Mouse (Mus musculus) C2C12 (cell line): ENCODE measurements around the gene Mylk4. TPM values are rescaled to one million over a fixed set of nuclear protein-coding genes. Genes with fewer than 3 reads are reported as not detected.
A peak's percentile ranks its signal among the peaks of the same experiment; 100 is the strongest.

Experiments used
- H3K27me3 ChIP-seq: one replicate; pipeline ENCODE4 v1.6.1; 2011; ENCODE audit not compliant: control insufficient read depth, insufficient read depth, insufficient read length
- H3K36me3 ChIP-seq: one replicate; pipeline ENCODE4 v1.6.1; 2011; ENCODE audit not compliant: control insufficient read depth, insufficient read depth
- H3K4me3 ChIP-seq: one replicate; pipeline ENCODE4 v1.5.1; 2011; ENCODE audit warnings: mild to moderate bottlenecking, control low read depth; ENCODE audit not compliant: poor library complexity, insufficient read depth, severe bottlenecking
- H3K79me2 ChIP-seq: one replicate; pipeline ENCODE4 v1.6.1; 2011; ENCODE audit not compliant: control insufficient read depth, insufficient read depth
- H3K79me3 ChIP-seq: one replicate; pipeline ENCODE4 v1.6.1; 2011; ENCODE audit warnings: low read depth, control low read depth
- H3ac ChIP-seq: one replicate; pipeline ENCODE3; 2011; ENCODE audit warnings: low read depth; ENCODE audit not compliant: control insufficient read depth, insufficient read length
- CEBPB ChIP-seq: IDR thresholded peaks from one replicate; pipeline ENCODE4 v1.6.1; 2011; ENCODE audit warnings: low read depth, mild to moderate bottlenecking, control low read depth, moderate library complexity
- CTCF ChIP-seq: IDR thresholded peaks from one replicate; pipeline ENCODE4 v1.5.1; 2011; ENCODE audit not compliant: control insufficient read depth, insufficient read depth, insufficient read length
- FOSL1 ChIP-seq: IDR thresholded peaks from one replicate; pipeline ENCODE4 v1.8.0; 2011; ENCODE audit warnings: mild to moderate bottlenecking, low read length; ENCODE audit not compliant: poor library complexity, insufficient read depth, severe bottlenecking
- MAX ChIP-seq: IDR thresholded peaks from one replicate; pipeline ENCODE4 v1.6.1; 2011; ENCODE audit warnings: mild to moderate bottlenecking, control low read depth
- MYOD1 ChIP-seq: IDR thresholded peaks from one replicate; pipeline ENCODE4 v1.6.1; 2011; ENCODE audit warnings: low read depth; ENCODE audit not compliant: control insufficient read depth, insufficient read length
- MYOG ChIP-seq: IDR thresholded peaks from one replicate; pipeline ENCODE4 v1.6.1; 2011; ENCODE audit not compliant: control insufficient read depth, insufficient read length; ENCODE audit errors: extremely low read depth
- USF1 ChIP-seq: IDR thresholded peaks from one replicate; pipeline ENCODE4 v1.6.1; 2011; ENCODE audit warnings: low read depth, mild to moderate bottlenecking, control low read depth, moderate library complexity
- polyA plus RNA-seq: library from polyadenylated mRNA; unstranded; fragments of >200 nt; fragmentation: generic; extraction: Trizol; gene quantifications from one replicate; pipeline ENCODE4 v1.2.1, GENCODE M21; 2012; ENCODE audit warnings: missing spikeins

Gene Mylk4
- polyA plus RNA-seq, 1 experiment, result 15.0 TPM

DNA sequence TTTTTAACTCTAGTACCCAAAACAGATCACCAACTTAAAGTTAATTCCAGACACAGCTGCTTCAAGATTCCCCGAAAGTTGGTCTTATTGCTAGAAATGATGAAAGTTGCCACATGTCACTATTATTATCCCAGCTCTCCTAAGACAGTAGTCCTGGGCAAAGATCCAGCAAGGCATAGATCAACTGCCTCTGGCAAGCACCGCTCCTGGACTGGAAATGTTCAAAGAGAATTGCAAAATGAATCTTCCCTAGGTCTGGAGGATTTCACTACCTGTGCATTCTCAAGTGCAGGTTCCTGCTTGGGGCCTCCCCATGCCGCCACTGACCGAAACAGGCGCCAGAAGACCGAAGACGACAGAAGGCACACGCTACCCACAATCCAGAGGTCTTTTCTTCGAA lies 7.9 kb downstream of the Mylk4 start:
- H3K36me3 ChIP-seq, result no peaks in the 10 kb centered on the region
- H3K79me2 ChIP-seq, result no peaks in the 10 kb centered on the region
- H3K27me3 ChIP-seq, result no peaks in the 10 kb centered on the region
- H3ac ChIP-seq, result no peak overlapping the region
- TF ChIP-seq FOSL1 (no peak), MYOD1 (no peak), MAX (no peak), CEBPB (no peak), CTCF (no peak), USF1 (no peak), MYOG (no peak)
- no peak overlapping the region for H3K4me3 ChIP-seq
- no peaks in the 10 kb centered on the region for H3K79me3 ChIP-seq

DNA sequence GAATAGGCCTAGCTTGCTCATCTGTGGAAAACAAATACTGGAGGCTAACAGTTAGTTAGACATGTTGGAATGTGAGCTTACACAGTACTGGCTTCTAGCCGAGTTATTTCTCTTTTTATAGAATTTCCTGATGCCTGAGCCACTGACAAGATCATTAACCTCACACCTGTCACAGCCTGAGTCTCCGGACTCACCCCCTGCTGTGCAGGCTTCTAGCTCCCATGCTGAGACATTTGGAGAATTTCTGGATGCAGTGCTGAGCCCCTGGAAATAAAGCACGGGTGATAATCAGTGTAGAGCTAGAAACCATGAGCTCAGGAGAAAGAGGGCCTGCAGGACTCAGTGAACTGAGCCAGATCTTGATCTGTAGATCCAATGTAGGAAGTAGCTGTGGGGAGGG lies 13.8 kb downstream of the Mylk4 start:
- Histone ChIP-seq H3ac (no peak overlapping the region), H3K36me3 (no peaks in the 10 kb centered on the region), H3K79me2 (no peaks in the 10 kb centered on the region), H3K27me3 (no peaks in the 10 kb centered on the region), H3K79me3 (no peaks in the 10 kb centered on the region), H3K4me3 (no peak overlapping the region)
- TF ChIP-seq MAX (no peak), USF1 (no peak), FOSL1 (no peak), CEBPB (no peak), MYOG (no peak), CTCF (no peak), MYOD1 (peak; percentile 90)

DNA sequence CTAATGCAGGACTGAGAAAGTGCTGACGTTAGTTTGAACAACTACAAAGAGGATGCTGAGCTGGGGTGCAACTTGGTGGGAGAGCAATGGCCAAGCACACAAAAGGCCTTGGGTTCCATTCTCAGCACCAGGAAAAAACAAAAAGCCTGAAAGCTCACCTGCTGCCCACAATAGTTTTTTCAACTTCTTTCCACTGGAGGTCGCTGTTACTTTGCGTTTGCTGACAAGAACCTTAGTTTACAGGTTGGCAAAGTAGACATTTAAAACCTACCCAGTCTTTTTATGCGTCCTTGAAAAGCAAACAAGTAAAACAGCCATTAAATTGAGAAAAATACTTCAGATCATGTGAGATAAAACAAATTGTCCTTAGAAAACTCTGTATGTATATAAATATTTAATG lies 15.7 kb downstream of the Mylk4 start:
- no peaks in the 10 kb centered on the region for H3K79me2 ChIP-seq
- no peaks in the 10 kb centered on the region for H3K79me3 ChIP-seq
- H3K27me3 ChIP-seq, result no peaks in the 10 kb centered on the region
- TF ChIP-seq MYOG (no peak), MYOD1 (no peak), CTCF (no peak)
- no peak overlapping the region for H3ac ChIP-seq
- H3K36me3 ChIP-seq, result no peaks in the 10 kb centered on the region
- H3K4me3 ChIP-seq, result no peak overlapping the region

DNA sequence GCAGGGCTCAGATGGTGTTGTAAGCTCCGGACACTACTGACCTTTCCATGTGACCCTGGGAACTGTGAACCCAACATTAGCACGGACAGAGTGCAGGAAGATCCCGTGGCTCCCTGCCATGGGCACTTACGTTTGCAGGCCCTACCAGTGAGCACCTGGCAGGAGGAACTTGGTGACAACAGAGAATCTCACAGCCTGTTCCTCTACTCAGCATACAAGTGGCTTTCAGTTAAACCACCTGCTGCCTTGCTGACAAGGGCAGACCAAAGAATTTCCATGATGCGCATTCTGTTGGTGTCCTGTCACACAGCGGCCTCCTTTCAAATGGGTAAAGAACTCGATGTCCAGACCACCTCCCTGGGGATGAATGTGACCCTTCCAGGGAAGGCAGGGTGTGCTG lies 19.3 kb downstream of the Mylk4 start:
- TF ChIP-seq MAX, result no peak
- TF ChIP-seq CTCF, result no peak
- TF ChIP-seq USF1, result no peak
- no peak for TF ChIP-seq FOSL1
- no peak for TF ChIP-seq MYOG
- no peak for TF ChIP-seq MYOD1
- no peak for TF ChIP-seq CEBPB
- Histone ChIP-seq H3K79me3 (no peaks in the 10 kb centered on the region), H3K27me3 (no peaks in the 10 kb centered on the region), H3ac (no peak overlapping the region), H3K4me3 (no peak overlapping the region), H3K36me3 (no peaks in the 10 kb centered on the region), H3K79me2 (no peaks in the 10 kb centered on the region)

DNA sequence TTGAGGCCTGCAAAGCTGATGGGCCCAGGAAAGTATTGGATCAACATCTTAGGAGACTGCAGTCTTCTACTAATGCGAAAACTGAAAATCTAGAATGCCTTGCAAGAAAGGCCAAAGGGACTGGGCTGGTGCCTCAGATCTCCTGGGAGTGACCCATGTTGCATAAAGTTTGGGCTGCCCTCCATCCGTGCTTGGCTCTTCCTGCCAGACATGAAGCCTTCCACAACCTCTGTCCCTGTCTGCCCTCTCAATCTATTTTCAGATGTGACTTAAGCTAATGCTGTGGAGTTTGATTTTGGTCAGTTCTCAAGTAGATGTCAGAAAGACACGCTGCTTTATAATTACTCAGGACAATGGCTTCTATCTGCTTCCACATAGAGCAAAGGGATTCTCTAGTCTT lies 20.6 kb downstream of the Mylk4 start:
- no peaks in the 10 kb centered on the region for H3K27me3 ChIP-seq
- TF ChIP-seq CEBPB (no peak), FOSL1 (no peak), MYOD1 (no peak), MYOG (no peak), CTCF (no peak), USF1 (no peak), MAX (no peak)
- H3K4me3 ChIP-seq, result no peak overlapping the region
- H3ac ChIP-seq, result no peak overlapping the region
- no peaks in the 10 kb centered on the region for H3K79me2 ChIP-seq
- H3K36me3 ChIP-seq, result no peaks in the 10 kb centered on the region
- no peaks in the 10 kb centered on the region for H3K79me3 ChIP-seq

DNA sequence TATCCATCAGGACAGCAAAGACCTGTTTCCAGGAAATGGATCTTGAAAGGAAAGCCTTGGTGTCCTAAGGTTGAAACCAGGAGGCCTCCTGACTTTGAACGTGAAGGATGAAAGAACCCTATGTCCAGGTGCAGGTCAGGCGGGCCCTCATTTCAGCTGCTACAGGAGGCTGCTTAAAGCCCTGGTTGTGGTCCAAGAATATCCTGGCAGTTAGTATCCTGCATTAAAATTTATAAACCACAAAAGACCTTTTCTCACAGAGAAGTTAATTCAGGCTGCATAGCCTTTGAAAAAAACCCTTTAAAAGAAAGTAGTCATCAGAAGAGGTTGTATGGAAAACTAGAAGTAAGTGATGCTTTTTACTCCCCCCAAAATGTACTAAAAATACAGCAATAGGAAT lies 23.0 kb downstream of the Mylk4 start:
- no peaks in the 10 kb centered on the region for H3K27me3 ChIP-seq
- H3ac ChIP-seq, result no peak overlapping the region
- H3K79me2 ChIP-seq, result no peaks in the 10 kb centered on the region
- TF ChIP-seq FOSL1, result no peak
- TF ChIP-seq MAX, result no peak
- TF ChIP-seq MYOG, result no peak
- TF ChIP-seq CTCF, result no peak
- no peak for TF ChIP-seq MYOD1
- no peak for TF ChIP-seq USF1
- TF ChIP-seq CEBPB, result no peak
- no peak overlapping the region for H3K4me3 ChIP-seq
- H3K36me3 ChIP-seq, result no peaks in the 10 kb centered on the region
- H3K79me3 ChIP-seq, result no peaks in the 10 kb centered on the region

DNA sequence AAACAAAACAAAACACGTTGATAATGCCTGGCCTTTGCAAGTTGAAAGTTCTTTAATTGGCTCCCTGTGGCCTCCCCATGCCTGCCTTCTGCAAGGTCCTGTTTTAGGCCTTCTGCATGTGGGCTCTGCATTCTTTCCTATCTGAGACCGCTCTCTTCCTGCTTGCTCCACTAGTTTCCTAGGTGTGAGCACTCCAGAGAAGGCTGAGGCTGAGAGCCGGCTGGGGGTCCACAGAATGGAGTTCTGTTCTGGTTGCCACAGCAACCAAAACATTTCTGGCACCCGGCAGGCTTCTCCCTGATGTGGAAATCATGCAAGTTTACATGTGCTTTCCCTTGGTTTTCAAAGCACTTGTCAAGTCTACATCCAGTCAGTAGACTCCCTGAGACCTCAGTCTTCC lies 24.7 kb downstream of the Mylk4 start:
- Histone ChIP-seq H3ac (no peak overlapping the region), H3K4me3 (no peak overlapping the region), H3K79me2 (no peaks in the 10 kb centered on the region), H3K27me3 (no peaks in the 10 kb centered on the region), H3K79me3 (no peaks in the 10 kb centered on the region), H3K36me3 (no peaks in the 10 kb centered on the region)
- TF ChIP-seq USF1 (no peak), CTCF (no peak), MYOG (no peak), MAX (no peak), FOSL1 (no peak), CEBPB (no peak), MYOD1 (no peak)
